Mouse (Mus musculus) liver, adult 2 months (tissue): ENCODE results near the gene Ranbp3l. TPM values are rescaled to one million over a fixed set of nuclear protein-coding genes. Genes with fewer than 3 reads are reported as not detected.

Source experiments
- DNase-seq: peaks from one replicate; pipeline ENCODE4 v3.0.0-alpha.2; 2011; ENCODE audit warnings: low read depth, low spot score; ENCODE audit errors: extremely low read depth
- H3K27ac ChIP-seq: fragments of 200-500 bp; replicated peaks from 2 replicates; pipeline ENCODE4 v1.5.1; 2012; ENCODE audit warnings: low read depth, mild to moderate bottlenecking, control low read depth, inconsistent platforms, low read length; ENCODE audit not compliant: insufficient read depth
- H3K27me3 ChIP-seq: fragments of 200-500 bp; 2 replicates; pipeline ENCODE4 v1.6.1; 2012; ENCODE audit warnings: mild to moderate bottlenecking, moderate library complexity, low read length, inconsistent platforms; ENCODE audit not compliant: control insufficient read depth, insufficient read depth
- H3K36me3 ChIP-seq: fragments of 200-500 bp; 2 replicates; pipeline ENCODE4 v1.6.1; 2012; ENCODE audit warnings: low read length, inconsistent platforms; ENCODE audit not compliant: control insufficient read depth, insufficient read depth
- H3K4me1 ChIP-seq: fragments of 200-500 bp; 2 replicates; pipeline ENCODE4 v1.6.1; 2011; ENCODE audit warnings: low read length; ENCODE audit not compliant: control insufficient read depth, insufficient read depth
- H3K4me3 ChIP-seq: fragments of 200-500 bp; 2 replicates; pipeline ENCODE4 v1.5.1; 2011; ENCODE audit warnings: low read depth, mild to moderate bottlenecking, control low read depth, low read length, moderate library complexity; ENCODE audit not compliant: insufficient read depth
- H3K79me2 ChIP-seq: fragments of 200-500 bp; 2 replicates; pipeline ENCODE4 v1.6.1; 2012; ENCODE audit warnings: inconsistent platforms, mild to moderate bottlenecking, low read length, moderate library complexity; ENCODE audit not compliant: control insufficient read depth, insufficient read depth
- H3K9ac ChIP-seq: fragments of 200-500 bp; 2 replicates; pipeline ENCODE4 v1.6.1; 2012; ENCODE audit warnings: low read depth, mild to moderate bottlenecking, control low read depth, inconsistent platforms, low read length
- CTCF ChIP-seq: fragments of 200-500 bp; IDR thresholded peaks from 2 replicates; pipeline ENCODE4 v1.5.1; 2011; ENCODE audit warnings: low read depth, low read length, control low read depth
- POLR2A ChIP-seq: fragments of 200-500 bp; IDR thresholded peaks from 2 replicates; pipeline ENCODE4 v1.6.1; 2011; ENCODE audit warnings: low read length, control low read depth; ENCODE audit not compliant: insufficient read depth; ENCODE audit errors: extremely low read depth
- WGBS: fragments of 180-500 bp; shearing (Covaris S2); methylation state at CpG from one replicate; pipeline ENCODE4 v1.1.7; 2018; 5-methylcytosine and 5-hydroxymethylcytosine counted together
- polyA plus RNA-seq: library from polyadenylated mRNA; depleted of rRNA; stranded (reverse); fragments of >200 nt; gene quantifications from 2 replicates; pipeline ENCODE4 v1.2.3, GENCODE M21; 2012
- total RNA-seq: library from RNA; depleted of rRNA; stranded (reverse); fragments of >200 nt; gene quantifications from 2 replicates; pipeline ENCODE4 v1.2.3, GENCODE M21; 2014

The Ranbp3l gene
- total and polyA plus RNA-seq, 2 experiments = 0.55 to 1.8 TPM

DNA sequence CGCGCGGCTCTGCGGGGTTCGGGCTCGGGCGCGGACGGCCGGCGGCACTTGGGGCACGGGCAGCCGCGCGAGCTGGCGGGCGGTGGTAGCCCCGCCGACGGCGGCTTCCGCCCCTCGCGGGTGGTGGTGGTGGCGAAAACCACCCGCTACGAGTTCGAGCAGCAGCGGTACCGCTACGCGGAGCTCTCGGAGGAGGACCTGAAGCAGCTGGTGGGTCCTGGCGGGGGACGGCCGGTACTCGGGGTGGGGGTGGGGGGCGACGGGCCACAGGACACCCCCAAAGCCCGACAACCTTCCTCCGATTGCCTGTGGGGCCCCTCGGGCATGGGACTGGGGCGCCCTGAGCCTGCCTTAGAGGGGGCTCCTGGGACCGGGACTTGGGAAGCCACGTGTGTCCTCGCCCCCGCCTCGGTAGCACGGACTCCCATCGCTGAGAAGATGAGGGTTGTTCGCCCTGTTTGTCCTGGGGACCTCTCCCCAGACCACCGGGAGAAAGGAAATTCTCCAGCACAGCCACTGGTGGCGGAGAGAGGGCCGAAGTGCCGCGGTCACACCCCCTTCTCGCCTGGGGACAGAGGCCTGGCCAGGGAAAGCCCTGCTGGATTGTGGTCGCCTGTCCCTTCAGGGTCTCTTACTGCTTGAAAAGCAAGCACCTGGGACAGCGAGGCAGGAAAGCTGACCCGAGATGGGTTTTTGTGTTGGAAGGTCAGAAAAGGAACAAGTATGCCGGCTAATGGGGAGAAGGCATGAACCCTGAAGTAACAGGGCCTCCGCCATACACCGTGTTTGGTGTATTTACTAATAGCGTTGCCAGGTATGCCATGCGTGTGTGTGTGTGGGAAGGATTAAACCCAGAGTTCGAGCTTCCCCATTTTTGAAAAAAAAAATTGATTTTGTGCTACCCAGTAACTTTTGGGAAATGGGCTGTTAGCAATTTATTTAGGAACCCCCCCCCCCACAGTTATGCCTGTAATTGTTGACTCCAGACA, 104.1 kb downstream of the Ranbp3l start:
- DNase-seq = peak; percentile 47
- no peaks in the 10 kb centered on the region for H3K27me3 ChIP-seq
- WGBS = under 1% methylated on average over 65 of the region's 66 CpGs
- H3K4me3 ChIP-seq = peak overlapping the region; percentile 84
- peak overlapping the region; percentile 89 for H3K27ac ChIP-seq
- H3K9ac ChIP-seq = peak overlapping the region; percentile 99
- peaks cover 24% of the 10 kb centered on the region for H3K4me1 ChIP-seq
- H3K36me3 ChIP-seq = no peaks in the 10 kb centered on the region; the same call in 1 of the 2 replicates
- peaks cover 26% of the 10 kb centered on the region; the same call in 1 of the 2 replicates for H3K79me2 ChIP-seq
- no peak for TF ChIP-seq CTCF

DNA sequence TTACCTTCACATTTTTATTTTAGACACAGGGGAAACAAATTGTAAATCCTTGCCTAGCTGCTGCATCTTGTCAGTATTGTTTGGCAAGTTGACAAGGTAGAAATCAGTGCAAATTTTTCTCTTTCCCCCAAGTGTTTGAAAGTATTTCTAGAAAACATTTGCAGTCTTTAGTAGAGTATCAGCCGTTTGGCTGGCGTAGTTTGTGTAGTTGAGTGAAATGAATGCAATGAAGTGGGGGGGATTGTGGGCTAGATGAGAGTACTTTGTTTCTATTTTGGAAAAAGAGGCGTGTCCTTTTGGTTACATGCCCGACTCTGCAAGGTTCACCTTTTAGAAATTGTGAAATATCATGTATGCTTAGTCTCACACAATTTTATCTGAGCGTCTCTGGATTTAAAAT, 104.9 kb downstream of the Ranbp3l start:
- peak overlapping the region; percentile 89 for H3K27ac ChIP-seq
- peak; percentile 90 for DNase-seq
- H3K4me1 ChIP-seq = peaks cover 27% of the 10 kb centered on the region
- peak overlapping the region; percentile 84 for H3K4me3 ChIP-seq
- H3K79me2 ChIP-seq = peaks cover 30% of the 10 kb centered on the region; the same call in 1 of the 2 replicates
- no peaks in the 10 kb centered on the region for H3K27me3 ChIP-seq
- no peaks in the 10 kb centered on the region; the same call in 1 of the 2 replicates for H3K36me3 ChIP-seq
- TF ChIP-seq POLR2A = no peak
- TF ChIP-seq CTCF = no peak
- WGBS = 5% methylated on average over 5 of the region's 5 CpGs
- peak overlapping the region; percentile 62; the same call in 1 of the 2 replicates for H3K9ac ChIP-seq

DNA sequence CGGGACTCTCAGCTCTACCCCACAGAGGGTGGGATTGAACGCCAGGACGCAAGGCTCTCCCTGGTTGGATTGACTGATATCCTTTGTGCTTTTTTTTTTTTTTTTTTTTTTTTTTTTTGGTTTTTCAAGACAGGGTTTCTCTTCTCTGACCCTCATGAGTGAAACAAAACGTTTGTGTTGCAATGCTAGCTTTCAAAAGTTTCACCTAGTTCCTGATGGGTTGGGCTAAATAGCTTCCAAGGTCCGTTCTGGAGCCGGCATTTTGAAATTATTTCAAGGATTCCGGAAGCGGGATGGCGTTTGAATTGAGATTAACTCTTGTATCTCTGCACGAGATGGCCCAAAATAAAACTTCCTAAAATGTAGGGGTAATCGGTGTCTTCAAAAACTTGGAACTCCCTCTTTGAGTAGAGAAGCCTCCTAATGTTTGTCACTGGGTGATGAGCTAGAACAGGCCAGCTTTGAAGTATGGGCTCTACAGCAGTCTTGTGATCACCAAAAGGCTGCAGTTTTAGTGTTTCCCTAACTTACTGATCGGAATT, 105.4 kb downstream of the Ranbp3l start:
- Histone ChIP-seq H3K36me3 (no peaks in the 10 kb centered on the region; the same call in 1 of the 2 replicates), H3K4me1 (peaks cover 29% of the 10 kb centered on the region), H3K9ac (peak overlapping the region; percentile 62), H3K27ac (peak overlapping the region; percentile 89), H3K27me3 (no peaks in the 10 kb centered on the region), H3K4me3 (peak overlapping the region; percentile 63), H3K79me2 (peaks cover 30% of the 10 kb centered on the region; the same call in 1 of the 2 replicates)
- peak; percentile 85 for DNase-seq
- WGBS = 7% methylated on average over 12 of the region's 12 CpGs
- TF ChIP-seq CTCF (no peak), POLR2A (no peak)

DNA sequence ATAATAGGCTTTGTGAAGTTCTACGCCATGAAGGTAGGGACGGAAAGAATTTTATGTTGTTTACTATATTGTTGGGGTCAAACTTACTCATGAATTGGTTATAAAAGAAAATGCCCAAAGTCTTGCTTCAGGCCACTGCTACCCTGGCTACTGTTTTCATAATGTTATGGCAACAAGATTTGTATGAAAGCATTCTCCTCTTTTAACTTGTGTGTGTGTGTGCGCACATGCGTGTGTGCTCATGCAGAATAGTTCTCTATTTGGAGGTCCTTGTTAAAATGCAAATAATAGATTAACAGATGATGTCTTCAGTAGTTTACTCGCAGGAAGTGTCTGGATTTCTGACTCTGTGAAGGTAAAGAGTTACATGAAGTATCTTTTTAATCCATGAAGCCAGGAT, 105.9 kb downstream of the Ranbp3l start:
- Histone ChIP-seq H3K36me3 (no peaks in the 10 kb centered on the region; the same call in 1 of the 2 replicates), H3K27ac (peak overlapping the region; percentile 89), H3K79me2 (peaks cover 30% of the 10 kb centered on the region; the same call in 1 of the 2 replicates), H3K9ac (peak overlapping the region; percentile 62), H3K27me3 (no peaks in the 10 kb centered on the region), H3K4me3 (peak overlapping the region; percentile 63; the same call in 1 of the 2 replicates), H3K4me1 (peaks cover 29% of the 10 kb centered on the region)
- no peak for DNase-seq
- TF ChIP-seq CTCF = no peak
- TF ChIP-seq POLR2A = no peak
- 26% methylated on average over 5 of the region's 5 CpGs for WGBS

DNA sequence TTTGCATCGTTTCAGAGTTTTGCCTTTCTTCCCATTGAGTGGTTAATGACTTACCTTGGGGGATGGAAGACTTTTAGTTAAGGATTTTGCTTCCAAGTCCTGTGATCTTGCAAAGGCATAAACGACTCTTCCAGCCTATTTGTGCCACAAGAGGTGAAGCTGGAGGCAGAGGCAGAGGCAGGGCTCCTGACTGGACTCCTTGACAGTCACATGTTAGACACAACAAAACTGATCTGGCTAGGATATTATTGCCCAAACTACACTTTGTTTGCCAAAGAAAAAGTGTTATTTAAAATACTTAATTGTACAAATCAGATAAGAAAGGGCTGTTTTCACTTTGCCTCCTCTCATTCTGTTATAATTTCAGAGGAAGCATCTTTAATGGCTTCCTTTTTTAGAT, 106.4 kb downstream of the Ranbp3l start:
- Histone ChIP-seq H3K27me3 (no peaks in the 10 kb centered on the region), H3K27ac (peak overlapping the region; percentile 34), H3K4me1 (peaks cover 34% of the 10 kb centered on the region), H3K9ac (no peak overlapping the region; the same call in 1 of the 2 replicates), H3K36me3 (no peaks in the 10 kb centered on the region; the same call in 1 of the 2 replicates), H3K79me2 (peaks cover 34% of the 10 kb centered on the region; the same call in 1 of the 2 replicates), H3K4me3 (peak overlapping the region; percentile 5; the same call in 1 of the 2 replicates)
- TF ChIP-seq CTCF = no peak
- no peak for TF ChIP-seq POLR2A
- peak; percentile 70 for DNase-seq
- WGBS = 13% methylated on average over 2 of the region's 2 CpGs
